Mouse (Mus musculus) embryo, embryonic 10.5 days (tissue): ENCODE data around the gene Eln.

ENCODE experiments used
- DNase-seq: peaks from one replicate; pipeline ENCODE4 v3.0.0-alpha.2; 2015; ENCODE audit warnings: low spot score

Gene Eln

DNA sequence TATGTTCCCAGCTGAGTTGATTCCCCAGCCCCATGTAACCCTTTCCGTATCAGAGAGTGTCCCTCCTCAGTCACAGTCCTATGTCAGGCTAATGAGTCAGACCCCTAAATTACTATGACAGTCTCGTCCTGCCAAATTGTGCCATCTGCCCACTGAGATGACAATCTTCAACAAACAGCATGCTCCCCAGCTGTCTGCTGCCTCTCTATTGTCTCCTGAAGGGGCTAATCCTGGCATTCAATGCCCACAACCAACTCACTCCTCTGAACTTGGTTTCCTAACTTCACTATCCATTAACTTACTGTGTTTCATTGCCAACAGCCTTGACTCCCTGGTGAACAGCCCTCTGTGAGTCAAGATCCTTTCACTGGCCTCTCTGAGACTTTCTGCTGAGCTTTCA is 62.7 kb downstream of the Eln start:
- no peak for DNase-seq

DNA sequence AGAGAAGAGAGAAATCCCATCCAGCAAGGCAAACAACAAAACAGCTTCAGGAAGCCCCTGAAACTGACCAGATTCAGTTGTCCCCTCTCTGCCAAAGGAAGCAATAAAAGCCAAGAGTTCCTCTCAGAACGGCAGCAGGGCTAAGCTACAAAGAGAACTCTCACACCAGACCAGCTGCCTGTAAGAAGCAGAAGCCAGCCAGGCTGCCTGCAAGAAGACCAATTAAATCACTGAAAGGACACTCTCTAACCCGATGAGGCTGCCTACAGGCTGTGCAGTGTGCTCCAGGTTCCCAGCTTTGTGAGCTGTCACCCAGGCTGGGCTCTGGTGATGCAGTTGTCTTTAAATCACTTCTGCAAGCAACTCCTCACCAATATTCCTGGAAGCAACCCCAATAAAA is 63.3 kb downstream of the Eln start:
- no peak for DNase-seq

DNA sequence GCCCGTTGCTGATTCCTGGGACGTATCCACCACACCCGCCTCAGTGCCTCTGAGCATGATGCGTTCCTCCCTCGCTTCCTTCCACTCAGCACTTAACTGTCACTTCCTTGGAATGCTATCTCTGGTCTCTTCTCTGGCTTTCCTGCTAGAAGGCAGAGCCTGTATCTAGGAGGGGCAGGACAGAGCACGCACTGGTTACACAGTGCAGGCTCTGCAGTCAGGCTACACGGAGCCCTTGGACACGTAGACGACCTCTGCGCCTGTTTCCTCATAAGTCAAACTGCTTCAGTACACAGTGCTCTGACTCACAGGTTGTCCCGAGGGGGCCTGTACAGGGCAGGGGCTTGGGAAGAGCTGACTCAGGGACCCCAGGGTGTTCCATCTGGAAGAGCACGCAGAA is 66.9 kb downstream of the Eln start:
- no peak for DNase-seq

DNA sequence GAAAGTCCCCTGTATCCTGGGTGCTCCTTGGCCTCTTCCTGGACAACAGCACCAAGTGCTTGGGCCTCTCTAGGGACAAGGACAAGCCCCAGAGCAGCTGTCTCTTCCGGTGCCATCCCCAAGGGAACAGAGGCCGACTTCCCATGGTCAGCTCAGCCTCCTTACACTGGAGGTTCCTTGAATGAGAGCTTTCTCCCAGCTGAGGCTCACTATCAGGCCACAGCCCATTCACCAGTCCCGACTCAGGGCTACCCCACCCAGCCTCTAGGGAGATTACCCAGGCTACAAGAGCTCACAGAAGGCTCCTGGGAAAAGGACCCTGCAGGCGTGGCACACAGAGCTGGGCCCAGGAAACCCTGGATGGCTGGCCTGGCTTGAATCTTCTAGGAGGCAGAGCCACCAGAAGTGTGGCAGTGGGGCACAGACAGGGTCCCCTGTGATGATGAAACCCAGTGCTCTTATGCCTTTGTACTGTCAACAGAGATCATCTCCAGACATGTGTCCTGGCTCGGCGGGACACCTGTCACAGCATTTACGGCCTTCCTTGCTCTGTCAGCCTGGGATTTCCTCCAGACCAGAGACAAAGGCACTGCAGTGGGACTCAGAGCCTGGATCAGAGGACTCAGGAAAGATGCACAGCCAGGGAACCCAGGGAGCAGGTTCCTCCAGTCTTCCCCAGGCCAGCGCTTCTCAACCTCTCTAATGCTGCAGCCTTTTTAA is 68.1 kb downstream of the Eln start:
- DNase-seq: no peak

DNA sequence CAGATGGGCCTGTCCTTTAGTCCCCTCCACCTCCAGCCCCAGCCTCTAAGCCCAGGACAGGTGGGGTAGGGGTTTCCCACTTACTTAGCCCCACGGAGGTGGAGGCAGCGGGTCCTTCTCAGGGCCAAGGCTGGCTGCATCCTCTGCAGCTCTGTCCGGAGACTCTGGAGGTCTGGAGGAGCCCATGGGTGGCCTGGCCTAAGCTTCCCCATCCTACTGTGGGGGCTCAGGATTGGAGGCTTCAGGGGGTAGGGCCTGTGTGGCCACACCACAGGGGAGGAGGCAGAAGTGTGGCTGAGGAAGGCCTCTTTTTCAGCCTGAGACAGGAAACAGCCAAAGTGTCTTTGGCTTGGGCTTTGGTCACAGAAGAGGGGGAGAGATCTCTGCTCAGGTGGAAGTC is 69.1 kb downstream of the Eln start:
- DNase-seq: no peak

DNA sequence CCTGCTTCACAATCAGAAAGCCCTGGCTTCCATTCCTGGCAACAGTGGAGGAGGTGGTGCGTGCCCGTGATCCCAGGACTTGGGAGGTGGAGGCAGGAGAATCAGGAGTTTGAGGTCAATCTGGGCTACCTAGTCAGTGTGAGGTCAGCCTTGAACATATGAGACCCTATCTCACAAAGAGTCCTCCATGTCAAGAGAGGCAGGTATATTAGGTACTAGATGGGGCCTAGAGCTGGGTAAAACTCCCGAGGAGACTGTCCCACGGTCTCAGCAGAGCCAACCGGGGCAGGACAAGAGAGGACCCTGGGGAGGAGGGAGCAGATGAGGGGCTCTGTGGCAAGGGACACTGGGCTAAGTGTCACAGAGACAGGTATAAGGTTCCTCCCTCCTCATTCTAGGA is 69.6 kb downstream of the Eln start:
- DNase-seq: no peak

DNA sequence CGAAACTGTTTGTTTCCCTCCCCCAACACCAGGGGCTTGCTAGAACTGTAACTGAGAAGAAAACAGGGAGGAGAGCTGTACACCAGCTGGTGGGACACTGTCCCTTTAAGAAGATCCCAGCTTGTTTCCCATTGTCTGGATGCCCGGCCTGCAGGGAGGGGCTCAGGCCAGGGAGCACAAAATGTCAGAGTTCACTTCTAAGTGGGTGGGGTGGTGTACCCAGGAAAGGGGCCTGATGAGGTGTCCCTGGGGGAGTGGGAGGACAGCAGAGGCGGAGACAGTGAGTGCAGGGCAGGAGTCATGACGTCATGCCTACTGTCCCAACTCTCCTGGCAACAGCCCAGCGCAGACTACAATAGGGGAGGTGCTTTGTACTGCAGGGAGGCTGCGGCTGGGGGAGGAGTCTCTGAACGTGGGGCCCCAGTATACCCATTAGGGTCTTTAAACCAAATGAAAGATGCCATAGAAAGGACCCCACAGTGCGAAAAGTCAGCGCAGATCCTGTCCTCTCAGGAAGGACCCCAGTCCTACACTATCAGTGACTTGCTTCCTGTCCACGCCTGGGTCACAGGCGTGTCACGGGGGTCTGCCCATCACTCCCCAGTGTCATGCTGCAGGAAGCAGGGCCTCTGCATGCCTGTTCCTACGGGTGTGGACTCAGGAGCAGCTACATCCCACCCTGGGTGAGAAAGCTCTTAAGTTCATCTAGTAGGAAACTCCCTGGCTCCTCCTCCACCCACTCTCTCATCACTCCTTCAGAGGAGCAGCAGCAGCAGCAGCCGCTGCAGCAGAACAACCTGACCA is 71.0 kb downstream of the Eln start:
- DNase-seq: peak; percentile 89

DNA sequence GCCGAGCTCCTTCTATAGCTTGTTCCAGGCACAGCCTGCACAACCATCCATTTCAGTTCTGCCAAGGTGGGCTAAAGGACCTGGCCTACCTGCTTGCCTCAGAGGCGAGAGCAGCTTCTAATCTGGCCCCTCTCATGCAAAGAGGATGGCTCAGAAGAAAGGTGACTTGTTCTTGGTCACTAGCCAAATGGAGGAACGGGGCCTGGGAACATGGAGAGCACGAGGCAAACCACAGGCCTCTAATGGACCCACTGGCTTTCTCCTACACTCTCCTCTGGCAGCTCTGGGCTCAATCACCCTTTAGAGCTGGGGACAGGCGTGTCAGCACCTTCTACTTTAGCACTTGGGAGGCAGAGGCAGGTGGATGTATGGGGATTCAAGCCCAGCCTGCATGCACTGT is 72.1 kb downstream of the Eln start:
- no peak for DNase-seq

DNA sequence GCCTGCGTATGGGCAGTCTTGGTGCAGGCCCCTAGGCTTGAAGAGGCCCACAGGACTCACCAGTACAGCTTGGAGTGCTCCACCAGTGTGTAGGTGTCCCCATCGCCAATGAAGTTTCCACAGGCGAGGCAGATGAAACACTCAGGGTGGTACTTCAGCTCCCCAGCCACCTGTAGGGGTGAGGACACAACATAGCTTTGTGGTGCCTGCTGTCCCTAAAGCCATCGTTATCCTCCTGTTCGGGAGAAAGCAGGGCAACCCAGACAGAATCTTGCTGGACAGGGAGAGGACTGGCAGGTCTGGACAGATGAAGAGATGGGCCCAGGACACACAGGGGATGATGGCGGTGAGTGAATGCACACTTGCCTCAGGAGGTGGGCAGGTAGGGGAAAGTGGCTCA is 74.5 kb downstream of the Eln start:
- DNase-seq: no peak

DNA sequence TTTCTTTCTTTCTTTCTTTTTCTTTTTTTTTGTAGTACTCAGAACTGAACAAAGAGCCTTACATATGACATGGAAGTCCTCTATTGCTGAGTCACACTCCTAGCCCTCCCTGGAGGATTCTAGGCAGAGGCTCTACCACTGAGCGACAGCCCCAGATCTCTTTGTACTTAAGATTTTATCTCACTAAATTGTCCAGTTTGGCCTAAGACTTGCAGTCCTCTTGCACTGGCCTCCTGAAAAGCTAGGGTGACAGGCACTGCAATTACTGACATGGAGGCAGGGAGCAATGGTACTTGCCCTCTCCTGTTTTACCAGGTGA is 75.0 kb downstream of the Eln start:
- DNase-seq: no peak

DNA sequence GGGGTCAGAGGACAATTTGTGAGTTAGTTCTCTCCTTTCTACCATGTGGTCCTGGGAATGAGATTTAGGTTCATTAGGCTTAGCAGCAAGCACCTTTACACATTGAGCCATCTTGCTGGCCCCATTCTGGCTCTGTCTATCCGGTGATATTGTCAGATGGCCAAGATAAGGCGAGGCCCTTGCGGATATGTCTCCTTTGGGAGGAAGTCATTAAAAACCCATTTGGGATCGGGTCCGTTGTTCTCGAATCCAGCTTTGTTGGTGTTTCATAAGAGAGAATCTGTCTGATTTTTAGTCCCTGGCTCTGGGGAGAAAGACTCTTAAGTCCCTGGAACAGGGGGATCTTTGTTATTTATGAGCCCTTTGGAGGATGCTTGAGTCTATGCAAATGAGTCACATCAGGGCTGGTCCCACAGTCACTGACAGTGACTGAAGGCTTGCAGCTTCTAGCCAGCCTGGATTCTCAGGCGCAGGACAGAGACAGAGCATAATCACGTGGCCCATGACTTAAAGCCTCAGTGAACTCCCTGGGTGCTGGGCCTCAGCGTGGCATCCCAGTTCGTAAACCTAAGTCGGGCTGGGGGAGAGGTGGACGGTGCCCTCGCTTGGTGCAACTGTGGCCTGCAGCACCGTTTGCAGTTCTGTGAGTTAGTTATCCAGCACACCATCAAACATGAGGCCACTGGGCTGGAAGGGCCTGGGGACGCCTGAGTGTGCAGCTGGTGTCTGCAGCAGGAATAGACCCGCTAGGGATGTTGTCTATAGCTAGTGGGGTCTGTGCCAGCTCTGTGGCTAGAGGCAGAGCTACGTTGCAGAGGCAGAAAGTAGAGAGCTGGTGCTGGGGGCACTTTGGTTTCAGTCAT is 75.6 kb downstream of the Eln start:
- peak; percentile 19 for DNase-seq

DNA sequence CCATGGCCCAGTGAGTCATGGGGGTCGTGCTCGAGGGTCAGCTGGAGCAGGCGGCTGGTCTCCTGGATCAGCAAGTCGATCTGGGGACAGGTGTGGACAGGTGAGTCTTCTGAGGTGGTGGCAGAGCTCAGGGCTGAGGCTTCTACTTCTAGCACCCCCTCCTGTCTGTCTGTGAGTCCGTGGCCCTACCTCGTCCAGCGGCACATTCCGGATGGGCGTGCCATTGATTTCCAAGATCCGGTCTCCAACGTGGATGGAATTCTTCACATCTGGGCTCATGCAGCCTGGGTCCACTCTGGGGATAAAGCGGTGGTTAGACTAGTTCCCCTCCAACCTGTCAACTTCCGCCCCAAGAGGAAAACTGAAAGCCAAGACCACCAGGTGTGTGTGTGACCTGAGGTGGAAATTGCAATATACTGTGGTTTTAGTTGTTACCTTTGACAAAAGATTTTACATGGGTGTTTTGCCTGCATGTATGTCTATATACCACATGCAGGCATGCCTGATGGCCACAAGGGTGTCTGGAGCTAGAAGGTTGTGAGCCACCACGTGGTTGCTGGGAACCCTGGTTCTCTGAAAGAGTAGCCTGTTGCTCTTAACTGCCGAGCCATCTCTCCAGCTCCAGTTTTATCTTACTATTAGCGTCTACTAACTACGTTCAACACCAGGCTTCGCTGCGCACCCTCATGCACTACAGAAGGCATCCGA is 78.0 kb downstream of the Eln start:
- DNase-seq: no peak

DNA sequence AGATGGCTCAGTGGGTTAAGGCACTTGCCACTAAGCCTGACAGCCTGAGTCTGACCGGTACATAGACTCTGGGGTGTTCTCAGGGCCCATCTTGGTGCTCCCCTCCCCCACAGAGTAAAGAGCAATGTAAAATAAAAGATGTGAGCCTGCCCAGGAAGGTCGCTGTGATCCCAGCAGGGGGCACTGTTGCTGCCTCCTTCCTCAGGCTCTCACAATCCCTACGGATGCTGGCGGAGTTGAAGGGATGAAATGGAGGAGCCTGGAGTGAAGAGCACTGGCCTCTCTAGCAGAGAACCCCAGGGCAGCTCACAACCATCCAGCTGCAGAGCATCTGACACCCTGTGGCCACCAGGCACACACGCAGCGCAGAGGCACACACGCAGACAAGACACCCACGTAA is 78.6 kb downstream of the Eln start:
- DNase-seq: peak; percentile 79

DNA sequence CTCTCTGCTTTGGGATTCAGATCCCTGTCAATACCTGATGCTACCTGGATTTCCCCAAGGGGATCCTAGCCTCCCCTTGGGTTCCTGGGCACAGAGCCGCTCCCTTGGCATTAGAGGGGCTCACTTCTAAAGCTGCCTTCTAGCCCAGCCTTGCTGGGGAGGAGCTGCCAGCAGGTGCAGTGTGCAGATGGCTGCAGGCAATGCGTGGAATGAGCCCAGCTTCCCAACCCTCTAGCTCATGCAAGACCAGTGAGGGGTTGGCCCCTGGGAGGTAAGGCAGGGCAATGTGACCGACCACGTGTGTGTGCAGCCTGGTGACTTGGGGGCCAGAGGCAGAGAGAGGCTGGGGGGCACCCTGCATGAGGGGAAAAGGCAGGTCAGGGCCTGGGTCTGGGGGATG is 90.4 kb downstream of the Eln start:
- DNase-seq: no peak
